Mouse (Mus musculus): ENCODE results near the gene Grm4. TPM values are rescaled to one million over a fixed set of nuclear protein-coding genes. Genes with fewer than 3 reads are reported as not detected.

Grm4 gene
- polyA plus RNA-seq, 1 experiment from 2014 or later, result 0.16 TPM

- Histone ChIP-seq H3K4me1 (replicated peaks; ENCODE audit: control insufficient read depth, insufficient read depth) (no peaks in the 10 kb centered on the region), H3K27ac (replicated peaks) (no peak overlapping the region), H3K36me3 (ENCODE audit: control insufficient read depth, insufficient read depth, low read length) (no peaks in the 10 kb centered on the region), H3K4me2 (replicated peaks; ENCODE audit: low read depth) (no peak overlapping the region), H3K9me3 (ENCODE audit: control insufficient read depth, low read length) (no peaks in the 10 kb centered on the region), H3K9ac (ENCODE audit: low read length) (no peak overlapping the region), H3K4me3 (ENCODE audit: low read depth, low read length) (no peak overlapping the region), H3K27me3 (ENCODE audit: control insufficient read depth, insufficient read depth, low read length) (no peaks in the 10 kb centered on the region)
- TF ChIP-seq EP300 (optimal IDR thresholded peaks at IDR 0.05), result no peak
- TF ChIP-seq CTCF (IDR thresholded peaks at IDR 0.05; ENCODE audit: low read depth), result no peak
- DNase-seq (ENCODE audit: low spot score) (no peak), ATAC-seq (ENCODE audit: low FRiP score, low TSS enrichment) (no peak)
- WGBS, result 65% methylated on average over 10 of the region's 10 CpGs
Measured at GRCm38 (mm10) chr17:27459979-27460378, 61.2 kb downstream of the Grm4 start.

- H3K9me3 ChIP-seq (ENCODE audit: control insufficient read depth, low read length), result no peaks in the 10 kb centered on the region
- no peaks in the 10 kb centered on the region for H3K27me3 ChIP-seq (ENCODE audit: control insufficient read depth, insufficient read depth, low read length)
- ATAC-seq (ENCODE audit: low FRiP score, low TSS enrichment) (no peak), DNase-seq (ENCODE audit: low spot score) (no peak)
- WGBS, result 85% methylated on average over 3 of the region's 3 CpGs
- TF ChIP-seq CTCF (IDR thresholded peaks at IDR 0.05; ENCODE audit: low read depth), result no peak
- no peak for TF ChIP-seq EP300 (optimal IDR thresholded peaks at IDR 0.05)
- no peak overlapping the region for H3K27ac ChIP-seq (replicated peaks)
- no peak overlapping the region for H3K4me2 ChIP-seq (replicated peaks; ENCODE audit: low read depth)
- no peaks in the 10 kb centered on the region for H3K36me3 ChIP-seq (ENCODE audit: control insufficient read depth, insufficient read depth, low read length)
- no peak overlapping the region for H3K4me3 ChIP-seq (ENCODE audit: low read depth, low read length)
- no peak overlapping the region for H3K9ac ChIP-seq (ENCODE audit: low read length)
- no peaks in the 10 kb centered on the region for H3K4me1 ChIP-seq (replicated peaks; ENCODE audit: control insufficient read depth, insufficient read depth)
Measured at GRCm38 (mm10) chr17:27459241-27459640, 62.0 kb downstream of the Grm4 start.

- no peak for ATAC-seq (ENCODE audit: low FRiP score, low TSS enrichment)
- 64% methylated on average over 3 of the region's 3 CpGs for WGBS
Measured at GRCm38 (mm10) chr17:27457863-27458494, 63.2 kb downstream of the Grm4 start.

GRCm38 (mm10) chr17:27457038-27457577, 64.1 kb downstream of the Grm4 start:
- H3K4me1 ChIP-seq (replicated peaks; ENCODE audit: control insufficient read depth, insufficient read depth), result no peaks in the 10 kb centered on the region
- TF ChIP-seq EP300 (optimal IDR thresholded peaks at IDR 0.05), result no peak
- TF ChIP-seq CTCF (IDR thresholded peaks at IDR 0.05; ENCODE audit: low read depth), result no peak
- DNase-seq (ENCODE audit: low spot score) (no peak), ATAC-seq (ENCODE audit: low FRiP score, low TSS enrichment) (no peak)
- WGBS, result 80% methylated on average over 9 of the region's 9 CpGs
- H3K27ac ChIP-seq (replicated peaks), result no peak overlapping the region
- no peaks in the 10 kb centered on the region for H3K36me3 ChIP-seq (ENCODE audit: control insufficient read depth, insufficient read depth, low read length)
- no peak overlapping the region for H3K9ac ChIP-seq (ENCODE audit: low read length)
- H3K9me3 ChIP-seq (ENCODE audit: control insufficient read depth, low read length), result no peaks in the 10 kb centered on the region
- no peaks in the 10 kb centered on the region for H3K27me3 ChIP-seq (ENCODE audit: control insufficient read depth, insufficient read depth, low read length)
- H3K4me3 ChIP-seq (ENCODE audit: low read depth, low read length), result no peak overlapping the region
- no peak overlapping the region for H3K4me2 ChIP-seq (replicated peaks; ENCODE audit: low read depth)

More at GRCm38 (mm10) chr17:27457863-27458494, 63.2 kb downstream of the Grm4 start:
- Histone ChIP-seq H3K4me2 (replicated peaks; ENCODE audit: low read depth) (no peak overlapping the region), H3K27me3 (ENCODE audit: control insufficient read depth, insufficient read depth, low read length) (no peaks in the 10 kb centered on the region), H3K36me3 (ENCODE audit: control insufficient read depth, insufficient read depth, low read length) (no peaks in the 10 kb centered on the region), H3K27ac (replicated peaks) (no peak overlapping the region), H3K9me3 (ENCODE audit: control insufficient read depth, low read length) (no peaks in the 10 kb centered on the region), H3K4me3 (ENCODE audit: low read depth, low read length) (no peak overlapping the region), H3K9ac (ENCODE audit: low read length) (no peak overlapping the region), H3K4me1 (replicated peaks; ENCODE audit: control insufficient read depth, insufficient read depth) (no peaks in the 10 kb centered on the region)
- TF ChIP-seq CTCF (IDR thresholded peaks at IDR 0.05; ENCODE audit: low read depth) (no peak), EP300 (optimal IDR thresholded peaks at IDR 0.05) (no peak)
- no peak for DNase-seq (ENCODE audit: low spot score)

GRCm38 (mm10) chr17:27456364-27456763, 64.8 kb downstream of the Grm4 start:
- WGBS, result 68% methylated on average over 11 of the region's 11 CpGs
- H3K9ac ChIP-seq (ENCODE audit: low read length), result no peak overlapping the region
- H3K4me2 ChIP-seq (replicated peaks; ENCODE audit: low read depth), result no peak overlapping the region
- ATAC-seq (ENCODE audit: low FRiP score, low TSS enrichment) (no peak), DNase-seq (ENCODE audit: low spot score) (no peak)
- no peaks in the 10 kb centered on the region for H3K36me3 ChIP-seq (ENCODE audit: control insufficient read depth, insufficient read depth, low read length)
- TF ChIP-seq CTCF (IDR thresholded peaks at IDR 0.05; ENCODE audit: low read depth) (no peak), EP300 (optimal IDR thresholded peaks at IDR 0.05) (no peak)
- no peak overlapping the region for H3K4me3 ChIP-seq (ENCODE audit: low read depth, low read length)
- no peaks in the 10 kb centered on the region for H3K9me3 ChIP-seq (ENCODE audit: control insufficient read depth, low read length)
- H3K27me3 ChIP-seq (ENCODE audit: control insufficient read depth, insufficient read depth, low read length), result no peaks in the 10 kb centered on the region
- no peak overlapping the region for H3K27ac ChIP-seq (replicated peaks)
- no peaks in the 10 kb centered on the region for H3K4me1 ChIP-seq (replicated peaks; ENCODE audit: control insufficient read depth, insufficient read depth)

- Histone ChIP-seq H3K36me3 (ENCODE audit: control insufficient read depth, insufficient read depth, low read length) (no peaks in the 10 kb centered on the region), H3K4me1 (replicated peaks; ENCODE audit: control insufficient read depth, insufficient read depth) (no peaks in the 10 kb centered on the region), H3K4me2 (replicated peaks; ENCODE audit: low read depth) (no peak overlapping the region), H3K27ac (replicated peaks) (no peak overlapping the region), H3K9ac (ENCODE audit: low read length) (no peak overlapping the region), H3K27me3 (ENCODE audit: control insufficient read depth, insufficient read depth, low read length) (no peaks in the 10 kb centered on the region), H3K4me3 (ENCODE audit: low read depth, low read length) (no peak overlapping the region), H3K9me3 (ENCODE audit: control insufficient read depth, low read length) (no peaks in the 10 kb centered on the region)
- TF ChIP-seq CTCF (IDR thresholded peaks at IDR 0.05; ENCODE audit: low read depth) (no peak), EP300 (optimal IDR thresholded peaks at IDR 0.05) (no peak)
- no peak for DNase-seq (ENCODE audit: low spot score)
- 64% methylated on average over 9 of the region's 9 CpGs for WGBS
- ATAC-seq (ENCODE audit: low FRiP score, low TSS enrichment), result no peak
Measured at GRCm38 (mm10) chr17:27455012-27455784, 66.0 kb downstream of the Grm4 start.

Measured in stomach, postnatal 0 days (tissue).